Mouse (Mus musculus): ENCODE measurements around the gene Lif. TPM values are rescaled to one million over a fixed set of nuclear protein-coding genes. Genes with fewer than 3 reads are reported as not detected.

The Lif gene
- polyA plus RNA-seq, 1 experiment from 2014 or later: not detected

DNA sequence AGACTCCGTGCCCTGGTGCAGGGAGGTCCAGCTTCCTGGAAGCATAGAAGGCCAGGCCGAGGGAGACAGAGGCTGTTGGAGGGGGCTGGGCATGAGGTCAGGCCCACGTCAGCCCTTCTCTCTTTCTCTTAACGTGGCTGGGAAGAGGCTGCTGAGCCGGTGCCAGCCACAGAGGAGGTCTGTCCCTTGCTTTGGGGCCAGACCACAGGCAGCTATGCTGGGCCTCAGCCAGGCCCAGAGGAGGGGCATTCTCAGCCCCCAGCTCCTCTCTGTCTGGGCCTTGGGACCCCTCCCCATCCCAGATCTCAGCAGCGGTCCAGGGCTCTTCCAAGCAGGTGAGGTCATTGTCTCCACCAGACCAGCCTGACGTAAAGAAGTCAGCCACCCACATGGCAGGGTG is 22.6 kb downstream of the Lif start:
- Histone ChIP-seq H3K4me1 (ENCODE audit: control insufficient read depth, insufficient read depth, low read length) (no peaks in the 10 kb centered on the region), H3K4me2 (ENCODE audit: low read depth, low read length) (no peak overlapping the region), H3K36me3 (ENCODE audit: control insufficient read depth, insufficient read depth, low read length) (no peaks in the 10 kb centered on the region), H3K9me3 (ENCODE audit: control insufficient read depth, low read length) (no peaks in the 10 kb centered on the region), H3K27me3 (ENCODE audit: control insufficient read depth, insufficient read depth, low read length) (no peaks in the 10 kb centered on the region), H3K4me3 (ENCODE audit: low read depth, low read length) (no peak overlapping the region), H3K27ac (ENCODE audit: low read depth, low read length) (no peak overlapping the region), H3K9ac (replicated peaks; ENCODE audit: low read depth, low read length) (no peak overlapping the region)
- 63% methylated on average over 7 of the region's 7 CpGs for WGBS
- ATAC-seq (ENCODE audit: low read depth): no peak

DNA sequence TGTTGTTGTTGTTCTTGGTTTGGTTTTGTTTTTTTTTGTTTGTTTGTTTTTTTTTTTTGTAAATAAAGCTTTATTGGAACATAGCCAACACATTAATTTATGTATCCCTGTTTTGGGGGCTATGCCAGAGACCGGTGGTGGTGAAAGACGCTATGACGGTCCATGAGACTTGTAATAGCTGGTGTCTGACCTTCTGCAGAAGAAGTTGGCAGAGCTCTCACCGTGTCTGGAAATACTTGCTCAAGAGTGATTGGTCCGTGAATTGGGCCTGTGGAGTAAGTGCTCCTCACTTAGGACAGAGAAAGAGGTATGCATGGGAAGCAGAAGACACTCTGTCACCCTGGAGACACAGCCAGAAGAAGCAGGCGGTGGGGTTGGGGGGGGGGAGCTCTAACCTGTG is 24.5 kb downstream of the Lif start:
- no peaks in the 10 kb centered on the region for H3K9me3 ChIP-seq (ENCODE audit: control insufficient read depth, low read length)
- no peak overlapping the region for H3K4me2 ChIP-seq (ENCODE audit: low read depth, low read length)
- H3K4me1 ChIP-seq (ENCODE audit: control insufficient read depth, insufficient read depth, low read length): no peaks in the 10 kb centered on the region
- no peaks in the 10 kb centered on the region for H3K36me3 ChIP-seq (ENCODE audit: control insufficient read depth, insufficient read depth, low read length)
- WGBS: 81% methylated on average over 6 of the region's 6 CpGs
- H3K4me3 ChIP-seq (ENCODE audit: low read depth, low read length): no peak overlapping the region
- ATAC-seq (ENCODE audit: low read depth): no peak
- H3K27ac ChIP-seq (ENCODE audit: low read depth, low read length): no peak overlapping the region
- H3K27me3 ChIP-seq (ENCODE audit: control insufficient read depth, insufficient read depth, low read length): no peaks in the 10 kb centered on the region
- no peak overlapping the region for H3K9ac ChIP-seq (replicated peaks; ENCODE audit: low read depth, low read length)

DNA sequence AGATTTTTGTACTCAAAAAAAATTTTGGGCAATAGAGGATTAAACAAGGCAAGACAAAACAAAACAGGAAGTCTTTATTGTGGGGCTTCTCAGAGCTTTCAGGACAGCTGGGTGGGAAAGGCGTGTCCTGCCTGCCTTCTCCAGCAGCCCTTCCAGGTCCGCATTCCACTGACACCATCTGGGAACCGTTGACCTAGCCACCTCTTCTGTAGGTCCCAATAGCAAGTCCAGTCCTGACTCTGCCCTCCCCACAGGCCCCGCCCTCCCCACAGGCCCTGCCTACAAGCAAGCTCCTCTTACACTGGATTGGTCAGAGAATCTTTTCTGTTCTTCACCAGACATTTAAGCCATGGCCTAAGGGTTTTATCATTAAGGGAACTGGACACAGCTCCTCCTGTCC is 26.3 kb downstream of the Lif start:
- Histone ChIP-seq H3K27me3 (ENCODE audit: control insufficient read depth, insufficient read depth, low read length) (no peaks in the 10 kb centered on the region), H3K4me3 (ENCODE audit: low read depth, low read length) (no peak overlapping the region), H3K4me1 (ENCODE audit: control insufficient read depth, insufficient read depth, low read length) (no peaks in the 10 kb centered on the region), H3K4me2 (ENCODE audit: low read depth, low read length) (no peak overlapping the region), H3K9me3 (ENCODE audit: control insufficient read depth, low read length) (no peaks in the 10 kb centered on the region), H3K9ac (replicated peaks; ENCODE audit: low read depth, low read length) (no peak overlapping the region), H3K36me3 (ENCODE audit: control insufficient read depth, insufficient read depth, low read length) (no peaks in the 10 kb centered on the region), H3K27ac (ENCODE audit: low read depth, low read length) (no peak overlapping the region)
- ATAC-seq (ENCODE audit: low read depth): no peak
- 15% methylated on average over 4 of the region's 4 CpGs for WGBS

GRCm38 (mm10) chr11:4289280-4289679 is 31.9 kb downstream of the Lif start:
- no peak for ATAC-seq (ENCODE audit: low read depth)
- no peaks in the 10 kb centered on the region for H3K27me3 ChIP-seq (ENCODE audit: control insufficient read depth, insufficient read depth, low read length)
- no peaks in the 10 kb centered on the region for H3K4me1 ChIP-seq (ENCODE audit: control insufficient read depth, insufficient read depth, low read length)
- no peak overlapping the region for H3K4me2 ChIP-seq (ENCODE audit: low read depth, low read length)
- no peaks in the 10 kb centered on the region for H3K36me3 ChIP-seq (ENCODE audit: control insufficient read depth, insufficient read depth, low read length)
- H3K27ac ChIP-seq (ENCODE audit: low read depth, low read length): no peak overlapping the region
- no peaks in the 10 kb centered on the region for H3K9me3 ChIP-seq (ENCODE audit: control insufficient read depth, low read length)
- no peak overlapping the region for H3K9ac ChIP-seq (replicated peaks; ENCODE audit: low read depth, low read length)
- 71% methylated on average over 3 of the region's 3 CpGs for WGBS
- no peak overlapping the region for H3K4me3 ChIP-seq (ENCODE audit: low read depth, low read length)

GRCm38 (mm10) chr11:4291639-4292038 is 34.3 kb downstream of the Lif start:
- no peak overlapping the region for H3K4me2 ChIP-seq (ENCODE audit: low read depth, low read length)
- no peak overlapping the region for H3K9ac ChIP-seq (replicated peaks; ENCODE audit: low read depth, low read length)
- H3K36me3 ChIP-seq (ENCODE audit: control insufficient read depth, insufficient read depth, low read length): no peaks in the 10 kb centered on the region
- H3K4me1 ChIP-seq (ENCODE audit: control insufficient read depth, insufficient read depth, low read length): no peaks in the 10 kb centered on the region
- no peak overlapping the region for H3K27ac ChIP-seq (ENCODE audit: low read depth, low read length)
- WGBS: 85% methylated on average over 6 of the region's 6 CpGs
- H3K27me3 ChIP-seq (ENCODE audit: control insufficient read depth, insufficient read depth, low read length): no peaks in the 10 kb centered on the region
- no peak for ATAC-seq (ENCODE audit: low read depth)
- H3K4me3 ChIP-seq (ENCODE audit: low read depth, low read length): no peak overlapping the region
- H3K9me3 ChIP-seq (ENCODE audit: control insufficient read depth, low read length): no peaks in the 10 kb centered on the region

DNA sequence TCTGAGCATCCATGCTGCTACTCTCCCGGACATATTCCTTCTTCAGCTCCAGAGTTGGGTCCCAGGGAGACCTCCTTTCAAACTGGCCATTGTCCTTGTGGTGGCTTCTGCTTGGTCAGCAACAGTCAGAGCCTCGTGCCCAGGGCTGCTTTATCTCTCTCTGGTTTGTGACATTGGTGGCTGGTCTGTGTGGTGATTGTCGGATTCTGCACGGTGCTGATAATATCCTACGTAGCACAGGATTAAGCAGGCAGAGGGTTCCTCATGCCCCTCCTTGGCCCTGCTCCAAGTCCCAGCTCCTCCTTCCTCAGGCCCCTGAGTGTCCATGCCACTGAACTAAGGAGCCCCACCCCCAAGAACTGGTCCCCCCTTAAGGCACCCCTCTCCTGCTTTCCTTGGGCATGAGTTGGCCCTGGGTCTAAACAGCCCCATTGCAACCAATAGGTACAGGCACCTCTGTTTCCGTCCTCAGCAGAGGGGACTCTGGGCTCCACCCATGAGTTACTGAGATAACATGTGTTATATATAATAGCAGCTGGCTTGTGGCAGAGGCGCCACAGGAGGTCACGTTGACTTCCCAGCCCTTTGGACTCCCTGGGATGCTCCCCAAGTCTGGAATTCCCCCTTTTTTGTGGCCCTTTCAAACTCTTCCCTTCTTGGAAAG is 35.0 kb downstream of the Lif start:
- Histone ChIP-seq H3K27ac (ENCODE audit: low read depth, low read length) (no peak overlapping the region), H3K4me2 (ENCODE audit: low read depth, low read length) (no peak overlapping the region), H3K9me3 (ENCODE audit: control insufficient read depth, low read length) (no peaks in the 10 kb centered on the region), H3K27me3 (ENCODE audit: control insufficient read depth, insufficient read depth, low read length) (no peaks in the 10 kb centered on the region), H3K4me1 (ENCODE audit: control insufficient read depth, insufficient read depth, low read length) (no peaks in the 10 kb centered on the region), H3K9ac (replicated peaks; ENCODE audit: low read depth, low read length) (no peak overlapping the region), H3K36me3 (ENCODE audit: control insufficient read depth, insufficient read depth, low read length) (no peaks in the 10 kb centered on the region), H3K4me3 (ENCODE audit: low read depth, low read length) (no peak overlapping the region)
- 76% methylated on average over 8 of the region's 8 CpGs for WGBS
- ATAC-seq (ENCODE audit: low read depth): no peak

DNA sequence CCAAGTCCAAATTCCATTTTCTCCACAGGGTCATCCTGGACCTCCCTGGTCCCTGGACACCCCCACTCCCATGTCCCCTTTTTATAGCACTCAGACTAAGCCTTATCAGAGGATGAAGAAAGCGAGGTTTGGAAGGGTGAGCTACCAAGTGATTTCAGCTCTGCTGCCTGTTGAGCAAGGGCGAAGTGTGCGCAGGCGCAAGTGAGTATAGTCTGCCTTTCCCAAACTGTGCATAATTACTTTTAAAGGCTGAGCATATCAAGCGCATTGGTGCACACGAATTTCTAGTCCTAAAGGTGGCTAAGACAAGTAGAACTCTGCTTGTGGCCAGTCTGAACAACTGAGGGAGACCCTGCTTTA is 35.5 kb downstream of the Lif start:
- Histone ChIP-seq H3K27ac (ENCODE audit: low read depth, low read length) (no peak overlapping the region), H3K4me1 (ENCODE audit: control insufficient read depth, insufficient read depth, low read length) (no peaks in the 10 kb centered on the region), H3K4me3 (ENCODE audit: low read depth, low read length) (no peak overlapping the region), H3K9ac (replicated peaks; ENCODE audit: low read depth, low read length) (no peak overlapping the region), H3K9me3 (ENCODE audit: control insufficient read depth, low read length) (no peaks in the 10 kb centered on the region), H3K36me3 (ENCODE audit: control insufficient read depth, insufficient read depth, low read length) (no peaks in the 10 kb centered on the region), H3K27me3 (ENCODE audit: control insufficient read depth, insufficient read depth, low read length) (no peaks in the 10 kb centered on the region), H3K4me2 (ENCODE audit: low read depth, low read length) (no peak overlapping the region)
- ATAC-seq (ENCODE audit: low read depth): no peak
- WGBS: 91% methylated on average over 6 of the region's 6 CpGs

DNA sequence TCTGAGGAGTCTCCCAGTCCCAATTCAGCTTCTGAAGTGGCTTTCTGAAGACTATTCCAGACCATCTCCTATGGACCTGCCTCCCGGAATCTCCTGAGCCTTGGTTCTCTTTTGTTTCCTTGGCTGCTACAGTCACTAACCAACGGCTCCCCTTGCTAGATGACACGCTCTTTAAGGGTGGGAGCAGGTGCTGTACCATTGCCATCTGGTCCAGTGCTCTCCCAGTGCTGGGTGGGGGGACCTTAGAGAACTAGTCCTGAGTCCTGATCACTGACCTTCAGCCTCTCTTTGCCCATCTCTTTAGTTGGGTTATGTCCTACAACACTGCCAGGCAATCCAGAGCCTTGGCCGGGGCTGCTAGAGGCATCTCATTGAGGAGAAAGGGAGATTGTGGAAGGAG is 36.1 kb downstream of the Lif start:
- H3K9ac ChIP-seq (replicated peaks; ENCODE audit: low read depth, low read length): no peak overlapping the region
- no peak overlapping the region for H3K4me3 ChIP-seq (ENCODE audit: low read depth, low read length)
- H3K4me2 ChIP-seq (ENCODE audit: low read depth, low read length): no peak overlapping the region
- no peaks in the 10 kb centered on the region for H3K9me3 ChIP-seq (ENCODE audit: control insufficient read depth, low read length)
- no peaks in the 10 kb centered on the region for H3K4me1 ChIP-seq (ENCODE audit: control insufficient read depth, insufficient read depth, low read length)
- ATAC-seq (ENCODE audit: low read depth): no peak
- no peak overlapping the region for H3K27ac ChIP-seq (ENCODE audit: low read depth, low read length)
- 86% methylated on average over 4 of the region's 4 CpGs for WGBS
- no peaks in the 10 kb centered on the region for H3K36me3 ChIP-seq (ENCODE audit: control insufficient read depth, insufficient read depth, low read length)
- H3K27me3 ChIP-seq (ENCODE audit: control insufficient read depth, insufficient read depth, low read length): no peaks in the 10 kb centered on the region

DNA sequence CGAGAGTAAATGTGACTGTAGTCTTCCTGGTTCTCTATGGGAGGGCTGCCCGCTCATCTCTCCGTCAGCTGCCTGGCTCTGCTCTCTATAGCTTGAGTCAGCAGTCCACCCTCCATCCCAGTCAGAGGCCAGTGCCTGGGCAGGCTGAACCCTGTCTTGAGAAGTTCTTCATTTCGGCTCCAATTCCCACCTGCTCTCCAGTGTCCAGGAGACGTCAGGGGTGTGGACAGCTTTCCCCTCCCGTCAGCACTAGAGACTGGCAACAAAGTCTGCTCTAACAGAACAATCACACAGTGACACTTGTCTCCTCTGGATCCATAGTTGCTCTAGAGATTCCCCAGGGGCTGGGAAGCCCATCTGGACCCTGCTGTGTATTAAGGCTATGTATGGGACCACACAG is 36.7 kb downstream of the Lif start:
- H3K9me3 ChIP-seq (ENCODE audit: control insufficient read depth, low read length): no peaks in the 10 kb centered on the region
- no peak for ATAC-seq (ENCODE audit: low read depth)

More for the DNA sequence above, 36.7 kb downstream of the Lif start:
- 89% methylated on average over 6 of the region's 6 CpGs for WGBS
- H3K36me3 ChIP-seq (ENCODE audit: control insufficient read depth, insufficient read depth, low read length): no peaks in the 10 kb centered on the region
- no peaks in the 10 kb centered on the region for H3K27me3 ChIP-seq (ENCODE audit: control insufficient read depth, insufficient read depth, low read length)
- no peak overlapping the region for H3K4me3 ChIP-seq (ENCODE audit: low read depth, low read length)
- no peaks in the 10 kb centered on the region for H3K4me1 ChIP-seq (ENCODE audit: control insufficient read depth, insufficient read depth, low read length)
- no peak overlapping the region for H3K27ac ChIP-seq (ENCODE audit: low read depth, low read length)
- no peak overlapping the region for H3K4me2 ChIP-seq (ENCODE audit: low read depth, low read length)
- H3K9ac ChIP-seq (replicated peaks; ENCODE audit: low read depth, low read length): no peak overlapping the region

All from neural tube, embryonic 14.5 days (tissue).